Comparison of ENCODE assay signal across 10 mouse cellular contexts in genomic region chr10:70109974-70110373, GRCm38 (mm10). TPM values are rescaled to one million over a fixed set of nuclear protein-coding genes. Genes with fewer than 3 reads are reported as not detected.
DNase-seq lines count a peak whose midpoint lies in the region; ATAC-seq lines count a peak whose summit lies in the region.
"Had no signal": no experiment of that assay in that cellular context is flagged by ENCODE, and none has a peak within 500 bp of the region (broad histone marks: within the 10 kb centered on the region; RNA-seq: fewer than 3 reads in every experiment).

No protein-coding gene starts in this region.

- H3K27me3 ChIP-seq in kidney, embryonic 14.5 days (ENCODE audit: control insufficient read depth, insufficient read depth, low read length), result no peaks in the 10 kb centered on the region
- H3K27me3 ChIP-seq in liver, embryonic 13.5 days, result no peaks in the 10 kb centered on the region

- WGBS in kidney, embryonic 14.5 days, result 57% methylated on average over 5 of the region's 5 CpGs
- 32% methylated on average over 5 of the region's 5 CpGs for WGBS in liver, embryonic 13.5 days (ENCODE audit: insufficient replicate concordance)

- DNase-seq in kidney, adult 18-20 months, result no peak
- DNase-seq in ES-CJ7 (ENCODE audit: low read depth, low spot score), result peak; percentile 81
- DNase-seq in c-Kit-positive CD71-positive TER-119-positive erythroid progenitor cells, embryonic 14.5 days (ENCODE audit: low spot score), result peak; percentile 50
- DNase-seq in liver, embryonic 13.5 days, result no peak
- no peak for DNase-seq in frontal cortex, postnatal 10 days (ENCODE audit: low spot score in 2 of 2)
- DNase-seq in ovary, postnatal 36 days (ENCODE audit: low spot score), result no peak
- DNase-seq: cerebellum, adult 8-10 months; right cerebral cortex, postnatal 25 days had no signal

- H3K4me2 ChIP-seq in kidney, embryonic 14.5 days (replicated peaks; ENCODE audit: low read depth, low read length), result no peak overlapping the region
- H3K4me2 ChIP-seq in liver, embryonic 13.5 days, result no peak overlapping the region

- peaks cover 6% of the 10 kb centered on the region; the same call in 1 of the 2 replicates for H3K4me1 ChIP-seq in kidney, embryonic 14.5 days (ENCODE audit: control insufficient read depth, insufficient read depth, low read length)
- H3K4me1 ChIP-seq in liver, embryonic 13.5 days (replicated peaks), result peaks cover 60% of the 10 kb centered on the region

- H3K36me3 ChIP-seq in kidney, embryonic 14.5 days (ENCODE audit: control insufficient read depth, insufficient read depth, low read length), result peaks cover 9% of the 10 kb centered on the region; the same call in 1 of the 2 replicates
- peaks cover 15% of the 10 kb centered on the region for H3K36me3 ChIP-seq in liver, embryonic 13.5 days

- no peak overlapping the region for H3K4me3 ChIP-seq in kidney, embryonic 14.5 days (ENCODE audit: low read length)
- no peak overlapping the region for H3K4me3 ChIP-seq in liver, embryonic 13.5 days (replicated peaks)

- ATAC-seq in kidney, embryonic 14.5 days (ENCODE audit: low FRiP score, low TSS enrichment), result peak; percentile 81; the same call in 1 of the 2 replicates
- peak; percentile 96 for ATAC-seq in liver, embryonic 13.5 days (ENCODE audit: low read depth)
- ATAC-seq: forebrain, embryonic 14.5 days had no signal

- H3K9me3 ChIP-seq in kidney, embryonic 14.5 days (ENCODE audit: control insufficient read depth, low read length), result no peaks in the 10 kb centered on the region
- no peaks in the 10 kb centered on the region for H3K9me3 ChIP-seq in liver, embryonic 13.5 days (replicated peaks)

- no peak overlapping the region for H3K9ac ChIP-seq in kidney, embryonic 14.5 days (ENCODE audit: low read depth, low read length)
- H3K9ac ChIP-seq in liver, embryonic 13.5 days, result no peak overlapping the region

- H3K27ac ChIP-seq in kidney, embryonic 14.5 days (ENCODE audit: low read depth, low read length), result no peak overlapping the region
- 0 out of 2 replicates have a peak overlapping the region, but pooled peaks have one; percentile 7 for H3K27ac ChIP-seq in liver, embryonic 13.5 days

RNA-seq across cellular contexts. Expression of gene Ccdc6, which starts 13.1 kb away (rescaled TPM):
- 36.4 and 39.6 TPM in 2 replicates for polyA plus RNA-seq in kidney, embryonic 14.5 days (2014; fragmentation: Nextera tagmentation; extraction: Ambion mirVana)
- 8.9 and 9.8 TPM in 2 replicates for polyA plus RNA-seq in liver, embryonic 13.5 days (2015; fragmentation: Nextera tagmentation; extraction: Ambion mirVana)

Comparison
In these comparisons a context has a peak if more than half of its experiments do, and no peak if none do; other contexts are left out.
1. DNase-seq: peak in ES-CJ7 (single experiment) and c-Kit-positive CD71-positive TER-119-positive erythroid progenitor cells, embryonic 14.5 days (single experiment); none in kidney, adult 18-20 months (single experiment), liver, embryonic 13.5 days (single experiment), frontal cortex, postnatal 10 days (0 of 2) and ovary, postnatal 36 days (single experiment).